Mouse (Mus musculus): ENCODE data around the gene Rnf103. TPM values are rescaled to one million over a fixed set of nuclear protein-coding genes. Genes with fewer than 3 reads are reported as not detected.

Gene Rnf103
- total RNA-seq (2012; rRNA removed) (3.5 and 4.2 TPM in 2 replicates), total RNA-seq (2014; rRNA removed) (7.0 and 7.9 TPM in 2 replicates), polyA plus RNA-seq (2012; ENCODE audit: insufficient read length, low read depth) (5.7 and 6.0 TPM in 2 replicates)

GRCm38 (mm10) chr6:71493675-71494340 is at the start of gene Rnf103:
TSS of gene Rnf103 (plus strand) at chr6:71493894.
- dilution Hi-C loops (cut with MboI; ENCODE audit: extremely low pct_ligation_motif_present, extremely low pct_unique_long_range_greater_than_20kb, low sequenced_read_pairs) (no loop called here), in situ Hi-C loops (cut with MboI; ENCODE audit: low pct_ligation_motif_present, low pct_unique_long_range_greater_than_20kb, low sequenced_read_pairs) (no loop called here)
- Histone ChIP-seq H3K79me2 (replicated peaks; ENCODE audit: control insufficient read depth, extremely low read depth, insufficient read depth, poor library complexity, severe bottlenecking) (peaks cover 4% of the 10 kb centered on the region; the same call in 1 of the 2 replicates), H3K9ac (ENCODE audit: insufficient read depth, low read depth) (peak within 1 kb of the TSS; percentile 81), H3K4me3 (replicated peaks in 1 of 3; ENCODE audit: low read depth in 2 of 3, low read length in 2 of 3, poor library complexity in 1 of 3) (peak within 1 kb of the TSS; percentile 79 to 91 (median 91)), H3K9me3 (replicated peaks; ENCODE audit: low read length) (peaks cover 2% of the 10 kb centered on the region), H3K27ac (ENCODE audit: insufficient read depth, low read depth) (peak within 1 kb of the TSS; percentile 64), H3K4me1 (ENCODE audit: control insufficient read depth in 1 of 2, insufficient read depth in 2 of 2) (peaks cover 0 to 11% of the 10 kb centered on the region in 2 experiments; a peak in 3 of 4 replicates), H3K4me2 (ENCODE audit: insufficient read depth, low read depth, poor library complexity, severe bottlenecking) (peak within 1 kb of the TSS; percentile 84), H3K27me3 (replicated peaks) (peaks cover 2% of the 10 kb centered on the region), H3K36me3 (replicated peaks in 1 of 2; ENCODE audit: control insufficient read depth in 1 of 2, insufficient read depth in 1 of 2, low read length in 1 of 2) (peaks cover 0 to 9% of the 10 kb centered on the region in 2 experiments)
- peak; percentile 38; the same call in 1 of the 2 replicates for TF ChIP-seq SMC3 (IDR thresholded peaks at IDR 0.05; ENCODE audit: low read depth, low read length)
- TF ChIP-seq ETS1 (conservative IDR thresholded peaks at IDR 0.05; ENCODE audit: low read depth, low read length), result no peak
- no peak for TF ChIP-seq USF1 (IDR thresholded peaks at IDR 0.05; ENCODE audit: low read depth, low read length)
- TF ChIP-seq MAX (IDR thresholded peaks at IDR 0.05; ENCODE audit: low read length), result no peak
- TF ChIP-seq MAFK (IDR thresholded peaks at IDR 0.05; ENCODE audit: insufficient replicate concordance, low read length), result no peak
- peak; percentile 95 for TF ChIP-seq UBTF (IDR thresholded peaks at IDR 0.05; ENCODE audit: low read depth, low read length)
- no peak for TF ChIP-seq POLR2AphosphoS2 (IDR thresholded peaks at IDR 0.05; ENCODE audit: low read depth, low read length)
- no peak for TF ChIP-seq ZKSCAN1 (IDR thresholded peaks at IDR 0.05; ENCODE audit: borderline replicate concordance, low read depth, low read length)
- TF ChIP-seq MYC (IDR thresholded peaks at IDR 0.05; ENCODE audit: low read depth, low read length), result no peak
- no peak for TF ChIP-seq ELF1 (IDR thresholded peaks at IDR 0.05; ENCODE audit: low read depth, low read length)
- peak; percentile 78 for TF ChIP-seq TCF12 (IDR thresholded peaks at IDR 0.05; ENCODE audit: low read depth, low read length)
- TF ChIP-seq NELFE (IDR thresholded peaks at IDR 0.05; ENCODE audit: low read depth, low read length), result peak; percentile 85
- TF ChIP-seq MXI1 (IDR thresholded peaks at IDR 0.05; ENCODE audit: low read depth, low read length), result peak; percentile 38; the same call in 1 of the 2 replicates
- no peak for TF ChIP-seq TBP (conservative IDR thresholded peaks at IDR 0.05; ENCODE audit: low read depth, low read length)
- TF ChIP-seq MEF2A (IDR thresholded peaks at IDR 0.05; ENCODE audit: borderline replicate concordance, low read depth, low read length), result no peak
- 0 out of 2 replicates have a peak, but pooled peaks have one; percentile 14 for TF ChIP-seq KAT2A (IDR thresholded peaks at IDR 0.05; ENCODE audit: insufficient replicate concordance, low read length)
- TF ChIP-seq RAD21 (IDR thresholded peaks at IDR 0.05; ENCODE audit: low read depth, low read length), result no peak
- no peak for TF ChIP-seq E2F4 (IDR thresholded peaks at IDR 0.05; ENCODE audit: insufficient replicate concordance, low read depth, low read length)
- no peak for TF ChIP-seq JUND (conservative IDR thresholded peaks at IDR 0.05; ENCODE audit: low read depth, low read length)
- TF ChIP-seq EP300 (IDR thresholded peaks at IDR 0.05; ENCODE audit: low read length), result no peak
- TF ChIP-seq RCOR1 (conservative IDR thresholded peaks at IDR 0.05; ENCODE audit: low read depth, low read length), result no peak
- 0 out of 2 replicates have a peak, but pooled peaks have one; percentile 7 for TF ChIP-seq IRF4 (IDR thresholded peaks at IDR 0.05; ENCODE audit: low read depth, low read length)
- TF ChIP-seq ZMIZ1 (IDR thresholded peaks at IDR 0.05; ENCODE audit: low read depth, low read length), result peak; percentile 88
- TF ChIP-seq USF2 (conservative IDR thresholded peaks at IDR 0.05; ENCODE audit: low read depth, low read length), result no peak
- TF ChIP-seq CHD2 (IDR thresholded peaks at IDR 0.05; ENCODE audit: low read length), result peak; percentile 65; the same call in 1 of the 2 replicates
- TF ChIP-seq BHLHE40 (IDR thresholded peaks at IDR 0.05; ENCODE audit: low read depth, low read length), result peak; percentile 19; the same call in 1 of the 2 replicates
- TF ChIP-seq PAX5 (IDR thresholded peaks at IDR 0.05; ENCODE audit: low read length), result no peak
- peak; percentile 25; the same call in 1 of the 2 replicates for TF ChIP-seq HCFC1 (IDR thresholded peaks at IDR 0.05; ENCODE audit: low read depth, low read length)
- TF ChIP-seq ZNF384 (IDR thresholded peaks at IDR 0.05; ENCODE audit: low read depth, low read length), result no peak
- peak; percentile 54; the same call in 1 of the 2 replicates for TF ChIP-seq SIN3A (IDR thresholded peaks at IDR 0.05; ENCODE audit: low read length)
- TF ChIP-seq NRF1 (IDR thresholded peaks at IDR 0.05; ENCODE audit: low read depth, low read length), result no peak
- TF ChIP-seq CHD1 (IDR thresholded peaks at IDR 0.05; ENCODE audit: low read depth, low read length), result 0 out of 2 replicates have a peak, but pooled peaks have one; percentile 3
- no peak for TF ChIP-seq JUN (IDR thresholded peaks at IDR 0.05; ENCODE audit: insufficient read depth, low read depth, low read length)
- TF ChIP-seq CTCF (conservative IDR thresholded peaks at IDR 0.05 in 1 of 2, IDR thresholded peaks at IDR 0.05 in 1 of 2; ENCODE audit: low read depth in 2 of 2, low read length in 2 of 2), result peak in 1 of 2 experiments; percentile 45; a peak in 2 of 4 replicates
- peak; percentile 91 for TF ChIP-seq POLR2A (IDR thresholded peaks at IDR 0.05; ENCODE audit: low read depth, low read length)
- TF ChIP-seq MAZ (IDR thresholded peaks at IDR 0.05; ENCODE audit: low read depth, low read length), result peak; percentile 64
- TF ChIP-seq ZC3H11A (IDR thresholded peaks at IDR 0.05; ENCODE audit: low read depth, low read length), result no peak
- no peak for TF ChIP-seq GABPA (IDR thresholded peaks at IDR 0.05; ENCODE audit: insufficient replicate concordance, low read depth, low read length)
- peak; percentile 87 for DNase-seq (ENCODE audit: extremely low read depth)

Data from CH12.LX (cell line).